Mouse (Mus musculus): ENCODE data around the gene Sp4.

Gene Sp4

DNA sequence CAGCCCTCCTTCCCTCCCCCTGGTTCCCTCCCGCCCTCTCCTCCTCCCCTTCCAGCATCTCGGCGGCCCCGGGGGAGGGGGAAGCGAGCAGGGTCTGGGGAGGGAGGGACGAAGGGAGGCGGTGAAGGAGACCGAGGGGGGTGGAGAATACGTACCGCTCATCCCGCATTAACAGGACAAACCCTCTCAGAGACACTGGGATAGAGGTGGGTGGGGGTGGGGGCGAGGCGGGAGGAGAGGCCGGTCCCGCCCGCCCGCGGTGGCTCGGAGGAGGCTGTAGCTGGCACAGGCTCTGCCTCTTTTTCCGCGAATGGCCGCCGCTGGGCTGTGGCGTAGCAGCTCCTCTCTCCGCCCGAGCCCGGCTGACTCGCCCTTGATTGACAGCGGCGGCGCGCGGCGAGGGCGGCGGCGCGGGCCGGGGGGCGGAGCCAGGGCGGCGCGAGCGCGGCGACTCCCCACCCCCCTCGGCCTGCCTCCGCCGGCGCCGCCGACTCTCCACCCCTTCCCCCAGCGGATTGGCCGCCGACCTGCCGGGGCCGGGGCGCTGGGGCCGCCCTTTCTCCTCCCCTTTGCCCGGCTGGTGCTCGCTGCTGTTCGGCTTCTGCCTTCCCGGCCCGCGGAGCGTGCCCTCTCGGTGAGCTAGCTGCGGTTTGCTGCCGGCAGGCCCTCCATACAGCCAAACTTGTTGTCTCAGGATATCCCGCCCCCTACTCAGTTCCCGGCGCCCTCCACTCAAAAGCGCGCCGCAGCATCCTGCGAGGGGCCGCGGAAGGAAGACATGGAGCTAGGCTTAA is at the start of gene Sp4:
Sp4 (minus strand) TSS at position 369 of the 794 bp plus-strand sequence.
- peak; percentile 92 for DNase-seq

DNA sequence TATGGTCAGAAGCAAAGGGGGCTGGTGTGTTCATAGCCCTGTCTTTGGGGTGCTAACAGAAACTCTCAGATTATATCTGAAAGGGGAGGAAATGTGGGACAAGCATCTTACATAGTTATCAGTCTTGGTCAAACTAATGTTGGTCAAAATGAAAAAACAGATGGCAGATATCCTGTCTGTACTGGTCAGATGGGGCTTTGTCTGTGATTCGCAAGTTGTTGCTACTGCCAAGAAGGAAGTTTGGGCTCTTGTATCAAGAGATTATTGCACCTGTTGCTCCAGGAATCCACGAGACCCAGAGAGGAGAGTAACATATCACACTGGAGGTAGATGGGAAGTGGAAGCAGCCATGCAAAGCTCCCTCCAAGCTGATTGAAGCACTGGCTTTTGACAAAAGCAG is 37.9 kb upstream of the Sp4 start:
- no peak for DNase-seq

DNA sequence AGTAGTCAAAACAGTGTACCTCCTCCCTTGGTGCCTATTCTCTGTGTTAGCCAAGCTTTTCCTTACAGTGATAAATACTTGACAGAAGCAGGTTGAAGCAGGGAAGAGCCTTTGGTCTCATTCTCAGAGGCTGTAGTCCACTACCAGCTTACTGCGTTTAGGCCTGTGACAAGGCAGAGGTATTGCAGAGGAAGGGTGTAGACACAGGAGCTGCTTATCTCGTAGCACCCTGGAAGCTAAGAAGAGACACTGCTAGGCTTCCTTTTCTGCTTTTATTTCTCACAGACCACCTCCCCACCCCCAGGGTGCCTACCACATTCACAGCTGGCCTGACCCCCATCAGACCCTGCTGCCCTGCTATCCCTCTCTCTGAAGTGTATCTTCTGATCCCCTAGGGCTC is 37.0 kb upstream of the Sp4 start:
- no peak for DNase-seq

DNA sequence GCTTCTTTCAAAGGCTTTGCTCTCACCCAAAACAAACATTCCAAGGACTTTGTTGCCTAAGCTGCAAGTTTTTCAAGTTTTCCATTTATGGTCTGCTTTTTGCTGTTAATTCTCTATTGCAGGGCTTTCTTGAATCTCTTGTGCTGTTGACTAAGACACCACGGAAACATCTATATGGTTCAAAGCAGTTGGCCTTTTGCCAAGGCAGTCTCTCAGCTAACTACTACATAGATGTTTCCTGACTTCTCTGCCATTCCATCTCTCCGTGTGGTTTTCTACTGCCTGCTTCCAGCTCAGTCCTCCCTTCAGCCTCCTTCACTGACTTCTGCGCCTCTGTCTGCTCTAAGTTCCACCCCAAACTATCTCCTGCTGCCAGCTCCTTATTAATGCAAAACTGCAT is 36.1 kb upstream of the Sp4 start:
- DNase-seq, result no peak

DNA sequence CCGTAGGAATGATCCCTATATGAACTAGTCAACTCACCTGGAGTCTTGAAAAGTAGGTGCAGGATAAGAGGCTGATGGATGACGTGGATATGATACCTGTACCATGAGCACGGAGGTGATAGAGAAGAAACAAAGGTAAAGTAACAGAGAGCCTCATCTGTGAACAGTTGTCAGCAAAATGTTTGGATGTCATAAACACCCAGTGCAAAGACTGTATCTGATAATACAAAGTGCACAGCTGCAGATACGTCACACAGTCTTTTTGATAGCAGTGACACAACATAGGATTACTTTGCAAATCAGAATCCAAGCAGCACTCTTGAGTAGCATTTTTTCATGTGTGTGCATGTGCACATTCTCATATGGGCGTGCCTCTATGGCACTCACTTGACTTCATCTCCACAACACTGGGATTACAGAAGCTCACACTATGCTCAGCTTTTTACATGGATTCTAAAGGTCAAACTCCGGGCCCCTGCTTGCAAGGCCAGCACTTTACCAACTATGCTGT is 27.6 kb upstream of the Sp4 start:
- DNase-seq, result no peak

DNA sequence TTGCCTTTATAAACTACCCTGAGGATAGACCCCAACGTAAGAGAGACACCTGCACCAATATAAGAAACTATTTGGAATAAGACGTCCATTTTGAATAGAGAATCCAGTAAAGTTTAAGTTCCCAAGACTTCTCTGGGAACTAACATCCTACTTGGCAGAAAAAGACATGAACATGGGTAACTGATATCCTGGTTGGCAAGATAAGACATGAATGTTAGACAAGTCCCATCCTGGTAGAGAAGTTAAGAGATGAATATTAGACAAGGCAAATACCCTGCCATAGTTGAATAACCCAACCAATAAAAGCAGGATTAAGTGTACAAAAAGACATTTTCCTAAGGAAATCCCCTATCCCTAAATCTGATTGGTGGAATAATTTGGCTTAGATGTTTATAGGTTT is 26.3 kb upstream of the Sp4 start:
- no peak for DNase-seq

DNA sequence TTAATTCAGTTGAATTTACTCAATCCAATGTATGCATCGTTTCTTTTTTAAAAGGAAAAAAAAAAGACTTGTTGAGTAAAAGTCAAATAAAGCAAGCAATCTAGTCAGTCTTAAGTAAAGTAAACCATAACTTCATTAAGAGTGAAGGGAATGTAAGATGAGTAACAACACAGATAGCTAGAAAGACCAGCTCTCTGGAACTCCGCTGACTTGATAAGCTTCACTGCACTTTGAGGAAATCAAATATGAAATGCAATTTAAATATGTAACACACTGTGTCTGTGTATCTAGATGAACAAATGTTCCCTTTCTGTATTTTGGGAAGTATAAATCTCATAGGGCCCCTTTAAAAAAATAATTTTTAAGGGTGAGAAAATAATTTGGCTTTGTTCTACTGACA is 24.9 kb upstream of the Sp4 start:
- no peak for DNase-seq

DNA sequence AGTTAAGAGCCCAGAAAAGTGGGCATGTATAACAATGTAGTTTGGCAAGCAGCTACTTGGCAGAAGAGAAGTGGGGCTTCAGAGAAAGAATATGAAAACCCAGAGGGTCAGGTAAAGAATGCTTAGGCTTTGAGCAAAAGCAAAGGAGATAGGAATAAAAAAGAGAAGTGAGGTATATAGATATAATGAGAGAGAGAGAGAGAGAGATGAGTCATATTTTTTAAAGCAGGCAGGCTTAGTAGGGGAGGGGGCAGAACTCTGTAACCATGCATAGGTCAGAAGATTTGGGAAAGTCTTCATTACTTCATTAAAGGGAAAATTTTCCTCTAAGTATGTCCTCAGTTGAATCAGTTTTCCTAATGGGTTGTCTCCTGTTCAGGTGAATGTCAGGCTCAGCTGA is 18.8 kb upstream of the Sp4 start:
- DNase-seq, result no peak

DNA sequence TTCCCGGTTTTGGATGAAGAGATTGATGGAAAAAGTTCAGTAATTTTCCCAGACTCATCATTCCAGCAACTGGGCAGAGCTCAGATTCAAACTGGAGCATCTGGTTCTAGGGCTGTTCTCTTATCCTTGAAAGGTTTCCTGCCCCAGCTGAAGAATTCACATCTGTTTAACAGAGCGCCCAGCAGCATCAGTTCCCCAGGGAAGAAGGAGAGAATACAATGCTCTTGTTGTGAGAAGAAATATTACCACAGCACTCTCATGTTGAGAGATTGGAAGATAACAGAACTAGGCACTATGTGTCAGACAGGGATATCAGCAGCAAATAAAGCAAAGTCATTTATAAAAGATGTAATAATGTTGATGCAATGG is 13.2 kb upstream of the Sp4 start:
- no peak for DNase-seq

DNA sequence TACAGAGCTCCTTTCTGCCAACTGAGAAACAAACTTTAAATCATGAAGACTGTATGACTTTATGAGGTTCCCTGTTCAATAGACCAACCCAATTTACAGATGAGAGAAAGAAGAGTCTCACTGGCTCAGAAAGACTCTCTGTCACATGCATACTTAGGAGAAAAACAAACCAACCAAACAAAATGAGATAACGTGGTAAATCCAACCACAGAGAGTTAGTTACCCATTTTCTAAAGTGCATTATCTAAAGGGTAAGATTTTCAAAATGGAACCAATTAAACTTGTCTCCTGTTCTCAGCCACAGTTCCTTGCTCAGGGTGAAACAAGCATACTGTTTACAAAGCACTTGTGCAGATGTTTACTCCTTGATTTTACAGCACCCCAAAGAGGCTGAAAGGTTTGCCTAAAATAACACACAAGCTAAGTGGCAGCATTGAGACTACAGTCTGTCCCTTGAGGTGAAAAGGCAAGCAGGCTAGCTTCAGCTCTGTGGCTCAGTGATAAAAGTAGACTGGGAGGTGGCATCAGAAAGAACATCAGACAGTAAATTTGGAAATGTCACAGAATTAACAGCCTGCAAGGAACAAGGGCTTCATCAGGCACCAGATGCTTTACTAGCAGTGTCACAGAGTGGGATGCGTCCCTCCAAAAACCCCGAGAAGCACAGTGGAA is 12.7 kb upstream of the Sp4 start:
- no peak for DNase-seq

DNA sequence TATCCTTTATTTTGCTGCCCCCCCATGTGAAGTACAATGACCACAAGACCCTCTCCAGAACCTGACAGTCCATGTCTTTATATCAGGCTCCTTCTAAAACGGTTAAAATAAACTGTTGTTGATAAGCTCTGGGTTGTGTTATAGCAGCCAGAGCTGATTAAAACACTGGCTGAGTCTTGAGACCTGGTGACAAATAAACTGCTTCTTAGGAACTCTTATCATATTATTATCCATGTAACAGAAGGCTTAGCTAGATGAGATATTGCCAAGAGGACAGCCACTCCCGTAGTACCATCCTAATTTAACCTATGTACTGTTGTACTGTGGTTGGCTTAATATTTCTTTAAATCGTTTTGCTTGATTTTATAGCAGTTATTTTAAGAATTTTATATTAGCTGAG is 2.3 kb upstream of the Sp4 start:
- no peak for DNase-seq

DNA sequence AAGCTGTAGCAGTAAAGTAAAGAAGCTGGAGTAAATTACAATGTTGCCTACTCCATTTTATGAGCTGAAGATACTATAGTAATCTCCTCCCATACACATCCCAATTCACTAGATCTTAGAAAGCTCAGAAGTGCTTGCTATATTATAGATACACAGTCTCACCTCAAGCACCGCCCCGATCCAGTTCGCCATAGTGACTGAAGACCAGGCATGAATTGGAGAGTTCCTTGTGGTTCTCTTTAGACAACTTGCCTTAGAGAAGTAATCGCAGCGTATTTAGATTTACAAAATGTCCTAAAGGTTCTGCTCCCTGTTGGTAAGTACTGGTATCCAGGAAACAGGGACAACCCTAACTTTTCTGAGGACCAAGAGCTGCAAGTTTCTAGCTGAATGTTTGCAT is 1.8 kb upstream of the Sp4 start:
- no peak for DNase-seq

DNA sequence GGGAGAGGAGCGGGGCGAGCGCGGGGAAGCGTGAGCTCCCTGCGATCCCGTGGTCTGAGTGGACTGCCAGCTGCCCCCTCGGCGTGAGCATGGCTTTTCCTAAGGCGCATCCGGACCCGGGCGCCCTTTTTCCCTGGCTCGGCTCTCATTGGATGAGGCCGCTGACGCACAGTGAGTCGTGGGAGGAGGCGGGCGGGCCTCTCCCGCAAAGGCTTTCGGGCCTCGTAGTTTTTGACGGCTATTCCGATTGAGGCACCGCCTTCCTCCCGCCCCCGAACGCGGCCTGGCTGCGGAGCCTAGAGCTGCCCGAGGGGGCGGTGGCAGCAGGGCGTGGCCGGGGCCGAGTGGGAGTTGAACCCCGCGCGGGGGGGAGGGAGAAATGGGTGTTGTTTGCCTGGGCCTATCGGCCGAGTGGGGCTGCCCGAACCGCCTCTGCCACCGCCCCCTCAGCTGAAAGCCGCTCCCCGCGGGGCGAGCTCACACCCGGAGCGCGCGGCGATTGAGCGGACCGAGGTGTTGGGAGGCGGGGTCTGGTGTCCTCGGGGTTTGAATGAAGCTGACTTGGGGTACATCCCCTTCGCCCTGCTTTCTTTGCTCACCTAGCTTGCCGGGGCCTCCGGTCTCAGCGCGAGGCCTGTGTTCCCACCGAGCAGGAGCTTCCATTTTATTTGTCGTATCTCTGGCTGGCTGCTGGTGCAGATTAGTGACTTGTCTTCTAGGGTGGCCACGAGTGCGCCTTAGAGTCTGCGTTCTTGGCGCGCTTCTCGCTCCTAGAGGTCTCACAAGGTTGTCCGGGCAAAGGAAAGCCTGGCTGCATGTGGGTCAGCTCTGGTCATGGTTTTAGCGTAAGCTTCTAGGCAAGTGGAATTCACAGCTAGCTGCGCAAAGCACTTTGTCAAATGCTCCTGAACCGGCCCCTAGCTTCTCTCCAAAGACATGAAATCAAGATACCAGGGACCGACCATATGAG is 911 bp upstream of the Sp4 start:
- DNase-seq, result peak; percentile 100

DNA sequence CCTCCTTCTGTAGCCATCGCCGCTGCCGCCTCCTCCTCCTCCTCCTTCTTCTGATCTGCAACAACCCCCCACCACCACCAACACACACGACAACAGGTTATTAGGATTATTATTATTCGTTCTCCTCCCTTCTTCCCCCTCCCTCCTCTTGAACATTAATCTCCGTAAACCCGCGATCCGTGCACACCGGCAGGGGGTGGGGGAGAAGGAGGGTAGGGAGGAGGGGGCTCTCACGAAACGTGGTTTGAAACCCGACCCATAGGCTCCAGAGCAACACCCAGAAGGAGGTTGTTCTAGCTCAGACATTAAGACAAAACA is 527 bp downstream of the Sp4 start:
- DNase-seq, result no peak

DNA sequence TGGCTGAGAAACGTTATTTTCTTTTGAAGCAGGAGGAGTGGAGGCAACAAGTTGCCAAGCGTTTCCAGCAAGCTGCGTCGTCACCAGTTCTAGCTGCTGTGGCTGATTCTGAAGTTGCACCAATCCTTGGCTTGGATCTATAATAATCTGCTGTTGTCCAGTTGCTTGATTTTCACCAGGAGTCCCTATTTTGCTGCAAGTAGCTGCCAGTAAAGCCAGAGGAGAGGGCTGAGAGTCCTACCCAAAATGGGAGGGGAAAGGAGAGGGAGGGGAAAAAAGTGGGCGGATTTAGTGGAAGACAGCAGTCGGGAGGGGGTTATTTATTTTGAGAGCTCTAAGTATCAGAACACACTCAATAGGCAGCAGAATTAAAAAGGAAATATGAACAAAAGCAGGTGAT is 1.3 kb downstream of the Sp4 start:
- DNase-seq, result peak; percentile 40

DNA sequence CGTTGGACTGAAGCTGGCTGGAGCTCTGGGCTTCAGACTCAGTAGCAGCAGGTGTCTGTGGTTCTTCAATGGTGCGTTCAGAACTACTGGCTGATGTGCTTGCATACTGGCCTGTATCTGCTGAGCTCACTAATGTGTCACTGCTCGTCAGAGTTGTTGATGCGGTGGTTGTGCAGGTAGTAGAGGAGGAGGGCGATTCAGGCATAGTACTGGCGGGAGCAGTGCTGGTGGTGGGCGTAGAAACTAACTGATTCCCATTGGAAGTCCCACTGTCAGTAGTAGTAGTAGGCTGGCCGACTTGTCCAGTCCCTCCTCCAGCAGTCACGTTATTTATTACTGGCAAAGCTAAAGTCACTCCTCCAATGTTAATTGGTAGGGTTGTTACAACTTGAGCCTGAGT is 2.1 kb downstream of the Sp4 start:
- no peak for DNase-seq

DNA sequence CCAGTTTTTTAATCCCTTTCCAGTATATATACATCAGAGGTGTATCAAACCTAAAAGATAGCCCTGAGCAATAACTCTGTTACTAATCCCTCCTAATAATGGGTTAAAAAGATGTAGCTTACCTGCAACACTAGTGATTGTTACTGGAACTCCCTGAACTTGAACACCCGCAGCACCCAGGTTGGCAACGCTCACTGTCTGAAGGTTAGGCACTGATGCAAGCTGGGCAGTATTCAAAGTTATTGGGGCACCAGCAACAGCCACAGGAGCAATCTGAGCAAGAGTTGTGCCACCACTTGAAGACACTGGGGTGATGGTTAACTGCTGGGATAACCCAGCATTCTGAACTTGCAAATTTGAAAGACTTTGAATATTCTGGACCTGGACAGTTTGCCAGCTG is 2.7 kb downstream of the Sp4 start:
- DNase-seq, result no peak

DNA sequence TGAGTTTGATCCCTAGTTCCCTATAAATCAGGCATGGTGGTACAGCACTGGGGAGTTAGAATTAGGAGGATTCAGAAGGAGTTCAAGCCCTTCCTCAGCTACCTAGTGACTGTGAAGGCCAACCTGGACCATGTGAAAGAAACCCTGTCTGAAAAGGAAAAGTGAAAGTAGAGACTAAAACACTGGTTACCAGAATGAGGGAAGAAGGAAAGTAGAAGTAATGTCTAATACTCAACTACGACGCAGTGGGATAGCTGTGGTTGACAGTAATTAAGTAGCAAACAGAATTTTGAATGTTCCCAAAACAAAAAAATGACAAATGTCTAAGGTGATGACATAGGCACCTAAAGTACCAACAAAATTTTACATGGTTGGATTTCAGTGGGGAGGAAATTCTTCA is 5.0 kb downstream of the Sp4 start:
- no peak for DNase-seq

DNA sequence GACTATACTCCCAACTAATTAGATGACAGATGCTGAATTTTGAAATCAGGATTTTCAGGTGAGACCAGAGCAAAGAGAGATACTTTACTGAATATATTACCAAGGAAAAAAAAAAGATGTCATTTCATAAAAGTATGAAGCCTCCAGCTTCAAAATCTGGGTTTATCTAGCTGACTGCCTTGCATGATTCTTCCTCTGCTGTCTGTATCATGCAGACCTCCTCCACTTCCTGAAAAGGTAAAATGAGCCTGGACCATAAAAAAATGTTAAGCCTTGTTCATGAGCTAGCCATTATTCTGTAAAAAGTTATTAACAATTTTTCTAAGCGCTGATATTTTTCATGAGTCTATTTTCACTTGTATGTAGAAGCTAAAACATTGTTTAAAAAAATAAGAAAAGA is 5.4 kb downstream of the Sp4 start:
- no peak for DNase-seq

DNA sequence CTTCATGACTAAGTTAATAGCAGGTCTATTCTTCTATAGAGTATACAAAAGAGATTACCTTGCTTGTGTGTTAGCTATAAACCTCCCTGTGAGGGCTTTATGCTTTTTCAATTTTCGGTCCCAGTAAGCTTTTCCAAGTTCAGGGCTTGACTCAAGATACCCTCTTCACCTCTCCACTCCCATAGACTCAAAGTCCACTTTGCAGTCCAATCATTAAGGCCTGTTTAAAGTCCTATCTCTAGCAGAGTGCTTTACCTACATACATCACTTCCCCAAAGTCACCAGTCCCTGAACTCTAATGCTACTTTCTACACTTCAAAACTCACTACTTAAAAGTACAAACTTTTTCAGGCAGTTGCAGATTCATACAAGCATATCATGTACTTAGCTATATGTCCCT is 12.3 kb downstream of the Sp4 start:
- DNase-seq, result no peak

DNA sequence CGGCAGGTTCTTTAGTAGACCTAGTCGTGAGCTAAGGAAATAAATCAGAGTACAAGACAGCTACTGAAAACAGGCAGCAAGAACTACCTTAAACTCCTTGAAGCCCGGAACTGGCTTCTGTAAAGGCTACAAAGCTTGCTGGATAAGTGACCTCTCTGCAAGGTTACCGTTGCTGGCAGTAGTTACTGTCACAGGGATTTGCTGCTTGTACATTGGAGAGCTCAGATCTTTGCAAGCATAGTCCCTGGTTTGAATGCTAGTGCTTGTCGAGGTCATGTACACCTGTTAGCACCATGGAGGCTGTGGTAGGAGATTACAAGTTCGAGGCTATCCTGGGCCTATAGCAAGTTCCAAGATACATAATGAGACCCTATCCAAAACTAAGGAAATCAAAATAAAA is 16.1 kb downstream of the Sp4 start:
- DNase-seq, result no peak

DNA sequence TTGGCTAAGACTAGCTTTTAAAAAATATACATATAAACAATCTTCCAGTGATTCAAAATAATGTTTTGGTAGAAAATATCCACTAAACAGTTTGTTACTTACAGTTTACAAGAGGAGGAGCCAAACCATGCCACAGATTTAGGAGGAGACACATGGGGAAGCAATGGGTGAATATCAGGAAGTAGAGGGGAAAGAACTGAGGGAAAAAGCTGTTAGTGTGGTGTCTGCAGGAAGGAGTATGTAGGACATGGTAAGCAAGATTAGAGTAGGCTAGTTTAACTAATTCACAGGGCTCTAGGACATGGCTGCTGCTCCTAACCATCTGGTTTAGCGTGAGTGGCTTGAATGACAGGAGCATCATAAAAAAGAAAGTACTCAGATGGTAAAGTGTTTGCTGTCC is 19.3 kb downstream of the Sp4 start:
- no peak for DNase-seq

DNA sequence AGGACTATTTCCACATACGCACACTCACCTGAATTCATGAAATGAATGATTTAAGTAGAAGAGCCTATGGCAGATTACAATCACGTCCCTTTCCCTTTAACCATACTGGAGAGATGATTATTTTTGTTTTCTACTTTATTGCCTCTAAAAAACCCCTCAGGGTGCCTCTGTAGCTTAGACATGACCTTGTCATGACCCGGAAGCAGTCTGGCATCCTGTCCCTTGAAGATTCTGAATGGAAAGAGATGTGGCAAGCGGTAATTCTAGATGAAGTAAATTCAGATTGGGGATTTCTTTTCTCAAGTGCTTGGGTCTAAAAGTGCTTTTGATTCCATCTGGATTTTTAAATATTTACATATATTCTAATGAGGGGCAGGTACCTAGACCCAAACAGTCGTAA is 24.9 kb downstream of the Sp4 start:
- DNase-seq, result no peak

DNA sequence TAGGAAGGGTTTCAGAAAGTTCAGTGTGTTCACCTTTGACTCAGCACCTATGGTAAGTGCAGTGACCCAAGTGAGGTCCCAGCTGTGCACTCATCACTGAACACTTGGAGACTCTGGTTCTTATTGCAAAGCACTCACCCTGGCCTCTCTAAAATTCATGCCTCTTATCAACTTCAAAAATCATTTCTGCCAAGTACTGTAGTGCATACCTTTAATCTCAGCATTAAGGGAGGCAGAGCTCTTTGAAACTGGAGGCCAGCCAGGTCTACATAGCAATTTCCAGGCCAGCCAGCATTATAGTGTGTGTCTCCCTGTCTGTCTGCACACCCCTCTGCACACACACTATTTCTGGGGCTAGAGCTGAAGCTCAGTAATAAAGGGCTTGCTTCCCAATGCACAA is 36.3 kb downstream of the Sp4 start:
- DNase-seq, result no peak

Measured in kidney, adult 18-20 months (tissue).